Mouse (Mus musculus) thymus, postnatal 0 days (tissue): ENCODE results near the gene A730071L15Rik. TPM values are rescaled to one million over a fixed set of nuclear protein-coding genes. Genes with fewer than 3 reads are reported as not detected.

Source experiments
- DNase-seq: peaks from one replicate; pipeline ENCODE4 v3.0.0-alpha.2; 2015; ENCODE audit warnings: low spot score
- polyA plus RNA-seq: library from polyadenylated mRNA; unstranded; fragments of >200 nt; fragmentation: Nextera tagmentation; extraction: Ambion mirVana; gene quantifications from 2 replicates; pipeline ENCODE4 v1.2.1, GENCODE M21; 2015

The A730071L15Rik gene
- polyA plus RNA-seq, result 0.55 and 0.93 TPM in 2 replicates

DNA sequence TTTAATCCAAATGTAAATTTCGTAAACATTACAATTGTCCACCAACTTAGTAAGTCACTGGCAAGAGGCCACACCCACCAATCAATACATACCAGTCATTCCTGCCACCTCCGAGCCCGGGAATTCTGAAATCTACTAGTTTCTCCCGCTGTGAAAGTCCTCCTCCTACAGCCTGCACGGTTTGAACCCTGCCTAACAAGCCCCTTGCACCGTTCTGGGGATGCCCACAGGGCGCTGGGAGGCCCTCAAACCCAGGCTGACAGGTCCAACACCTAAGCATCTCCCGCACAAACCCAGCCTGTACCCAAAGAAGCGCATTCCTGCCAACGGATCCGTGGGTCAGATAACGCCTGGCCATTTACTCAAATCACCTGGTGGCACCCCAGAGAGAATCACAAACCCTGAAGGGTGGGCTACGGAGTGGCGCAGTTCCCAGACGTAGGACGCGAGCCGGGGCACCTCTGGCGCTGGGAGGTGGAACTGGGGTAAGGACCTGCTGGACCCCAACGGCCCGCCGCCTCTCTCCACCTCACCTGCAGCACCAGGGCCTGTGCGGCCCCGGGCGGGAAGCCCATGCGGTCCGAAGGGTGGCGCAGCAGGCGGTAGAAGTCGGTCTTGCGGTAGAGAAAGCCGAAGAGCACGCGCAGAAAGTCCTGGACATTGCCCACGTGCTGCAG lies at the start of gene A730071L15Rik:
Gene A730071L15Rik, plus strand, starts transcription at position 620 of the 677 bp plus-strand sequence.
- DNase-seq, result no peak

DNA sequence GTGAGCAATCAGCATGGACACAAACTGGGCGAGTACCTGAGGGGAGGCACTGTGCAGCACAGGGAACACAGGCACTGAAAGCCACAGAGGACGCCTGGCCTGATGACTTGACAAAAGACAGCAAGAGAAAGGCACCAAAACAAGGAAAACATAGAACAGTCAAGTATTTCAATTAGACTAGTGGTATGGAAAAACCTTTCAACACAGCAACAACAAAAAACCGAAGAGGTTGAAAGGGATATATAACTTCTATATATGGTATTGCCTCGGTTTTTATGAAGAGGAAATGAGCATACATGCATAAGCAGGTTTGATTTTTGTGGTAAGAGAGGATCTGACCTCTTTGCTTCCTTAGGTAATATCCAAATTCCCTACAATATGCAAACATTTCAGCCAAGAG lies 47.0 kb upstream of the A730071L15Rik start:
- peak; percentile 21 for DNase-seq

DNA sequence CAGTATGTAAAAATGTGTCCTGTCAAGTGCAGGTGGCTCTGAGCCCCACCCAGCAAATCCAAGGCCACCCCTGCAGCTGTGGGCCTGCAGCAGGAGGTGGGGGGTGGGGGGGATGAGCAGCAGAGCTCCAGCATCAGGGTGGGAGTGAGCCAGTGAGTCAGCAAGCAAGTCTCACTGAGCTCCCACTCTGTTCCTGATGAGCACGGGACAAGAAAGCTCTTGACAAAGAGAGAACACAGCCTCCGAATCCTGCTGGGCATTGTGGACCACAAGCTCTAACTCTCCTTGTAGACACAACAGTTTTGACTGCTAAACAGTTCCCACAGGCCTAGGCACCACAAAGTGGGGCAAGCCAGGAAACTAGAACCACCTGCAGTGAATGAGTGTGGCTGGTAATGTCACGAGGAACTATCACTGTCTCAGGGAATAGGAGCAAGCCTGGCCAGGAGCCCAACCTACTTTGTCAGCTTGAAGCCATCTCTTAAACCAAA lies 45.6 kb upstream of the A730071L15Rik start:
- DNase-seq, result peak; percentile 82

DNA sequence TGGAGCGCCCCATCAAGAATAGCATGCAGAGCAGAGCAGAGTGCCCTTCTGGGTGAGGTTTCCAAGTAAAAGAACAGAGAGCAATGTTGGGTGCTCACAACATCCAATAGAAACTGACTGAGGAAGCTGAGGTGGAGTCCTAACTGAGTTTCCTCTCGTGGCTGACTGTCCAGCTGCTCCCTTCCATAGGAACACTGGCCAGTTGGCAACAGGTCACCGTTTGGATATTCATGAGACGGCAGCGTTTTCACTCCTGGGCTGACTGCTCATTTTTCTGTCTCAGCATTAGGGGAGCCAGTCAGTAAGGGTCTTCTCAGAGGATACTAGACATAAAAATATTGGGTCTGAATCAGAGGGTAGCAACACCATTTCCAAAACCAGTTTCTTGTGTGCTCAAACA lies 43.2 kb upstream of the A730071L15Rik start:
- no peak for DNase-seq

DNA sequence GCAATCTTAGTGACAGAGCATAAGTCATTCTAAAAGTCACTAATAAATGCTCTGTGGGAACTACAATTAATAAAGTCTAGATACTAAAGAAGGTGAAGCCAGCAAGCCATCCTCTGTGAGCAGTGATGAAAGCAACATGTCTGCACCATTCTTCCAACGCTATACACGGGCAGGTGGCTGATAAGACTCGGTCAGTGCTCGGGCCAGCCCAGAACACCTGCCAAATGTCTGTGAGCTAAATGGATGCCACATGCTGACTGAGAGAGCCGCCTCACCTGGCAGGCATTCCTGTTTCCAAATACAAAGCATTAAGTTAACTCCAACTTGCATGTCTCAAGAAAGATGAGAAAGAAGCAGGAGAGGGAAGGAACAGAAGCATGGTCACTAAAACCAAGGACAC lies 42.7 kb upstream of the A730071L15Rik start:
- DNase-seq, result no peak

DNA sequence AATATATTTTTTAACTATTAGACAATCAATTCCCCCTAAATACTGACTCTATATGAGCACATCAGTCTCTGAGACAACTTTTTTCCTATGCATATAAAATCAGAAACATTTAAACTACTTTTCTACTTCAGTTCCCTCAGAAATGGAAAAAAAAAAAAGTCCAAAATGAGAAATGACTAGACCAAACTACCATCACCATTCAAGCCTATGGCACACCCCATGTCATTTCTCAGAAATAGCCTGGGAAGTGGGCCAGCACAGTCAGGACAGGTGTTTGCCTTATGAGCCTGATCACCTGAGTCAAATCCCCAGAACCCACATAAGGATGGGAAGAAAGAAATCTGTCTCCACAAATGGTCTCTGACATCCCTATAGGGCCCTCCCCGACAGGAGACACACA lies 41.3 kb upstream of the A730071L15Rik start:
- DNase-seq, result no peak

DNA sequence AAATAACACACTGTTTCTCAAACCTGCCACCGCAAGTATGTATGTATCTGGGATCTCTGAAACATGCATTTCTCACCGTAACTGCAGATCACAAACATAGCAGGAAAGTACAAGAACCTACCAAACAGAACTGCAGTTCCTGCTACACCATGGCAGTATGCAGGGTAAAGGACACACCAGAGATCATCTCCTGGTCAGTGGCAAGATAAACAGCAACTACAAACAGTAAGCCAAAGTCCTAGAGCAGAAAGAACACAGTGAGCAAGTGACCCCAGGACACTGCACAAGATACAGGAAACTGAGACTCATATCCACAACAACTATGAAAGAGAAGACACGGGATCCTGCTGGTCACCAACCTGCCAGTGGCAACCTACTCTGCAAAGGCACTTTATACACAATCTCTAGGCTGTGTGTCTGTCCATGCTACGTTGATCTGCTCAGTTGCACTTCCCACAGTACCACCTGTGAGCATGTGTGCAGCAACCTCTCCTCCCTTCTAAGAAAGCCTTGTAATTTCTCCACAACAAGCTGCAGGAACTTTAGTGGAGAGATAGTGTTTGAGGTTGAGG lies 40.0 kb upstream of the A730071L15Rik start:
- no peak for DNase-seq

DNA sequence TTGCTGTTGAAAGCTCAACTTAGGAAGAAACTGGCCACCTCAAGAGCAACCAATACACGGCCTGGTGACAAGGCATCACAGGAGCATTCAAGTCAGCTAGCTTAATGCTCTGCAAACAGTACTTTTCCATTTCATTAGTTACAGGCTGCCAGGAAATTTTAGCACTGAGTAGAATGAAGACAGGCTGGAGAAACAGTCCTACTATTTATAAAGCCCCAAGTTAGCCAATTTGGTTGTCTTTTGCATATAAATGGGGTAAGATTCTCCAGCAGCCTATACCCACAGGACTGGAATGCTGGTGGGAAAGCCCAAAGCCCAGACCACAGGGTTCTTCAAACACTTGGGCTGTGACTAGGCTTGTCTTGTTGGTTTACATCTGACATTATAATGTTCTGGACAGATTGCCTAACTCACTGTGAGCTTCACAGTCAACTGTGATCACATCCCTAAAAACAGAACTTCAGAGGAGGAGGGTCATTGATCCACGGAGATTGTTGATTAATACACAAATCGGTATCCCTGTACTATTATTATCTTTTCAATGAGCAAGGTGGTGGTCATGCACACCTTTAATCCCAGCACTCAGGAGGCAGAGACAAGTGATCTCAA lies 39.1 kb upstream of the A730071L15Rik start:
- no peak for DNase-seq

DNA sequence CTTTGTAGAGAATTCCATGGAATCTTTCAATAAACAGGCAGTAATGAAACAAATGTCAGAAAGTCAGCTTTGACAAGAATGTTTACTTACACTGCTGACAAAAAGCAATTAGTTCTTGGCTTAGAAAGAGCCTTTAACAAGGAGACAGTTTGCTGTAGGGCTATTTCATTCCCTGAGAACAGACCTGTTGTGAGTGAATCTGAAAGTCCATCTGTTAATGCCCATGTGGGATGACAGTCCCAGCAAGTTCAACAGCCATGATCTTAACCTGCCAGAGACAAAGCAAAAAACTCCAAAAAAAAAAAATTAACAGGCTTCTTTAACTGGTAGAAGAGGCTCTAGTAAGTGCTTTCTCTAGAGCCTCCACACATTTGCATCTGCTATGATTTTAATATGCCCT lies 38.3 kb upstream of the A730071L15Rik start:
- no peak for DNase-seq

DNA sequence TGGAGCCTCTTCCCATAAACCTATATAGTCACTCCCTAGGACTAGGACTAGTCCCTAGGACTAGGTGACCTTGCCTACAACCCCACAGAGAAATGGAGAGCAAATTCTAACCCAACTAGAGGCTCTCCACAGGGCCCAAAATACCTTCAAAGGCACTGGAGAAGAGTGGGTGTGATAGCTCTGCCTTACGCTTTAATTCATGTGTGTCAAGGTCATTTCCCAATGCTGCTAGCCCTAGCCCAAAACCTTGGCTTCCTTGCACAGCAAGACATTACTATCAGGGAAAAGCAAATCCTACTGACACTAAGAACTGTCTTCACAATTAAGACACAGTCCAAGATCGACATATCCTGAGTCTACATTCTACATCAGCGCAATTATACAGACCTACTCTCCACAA lies 36.8 kb upstream of the A730071L15Rik start:
- no peak for DNase-seq

DNA sequence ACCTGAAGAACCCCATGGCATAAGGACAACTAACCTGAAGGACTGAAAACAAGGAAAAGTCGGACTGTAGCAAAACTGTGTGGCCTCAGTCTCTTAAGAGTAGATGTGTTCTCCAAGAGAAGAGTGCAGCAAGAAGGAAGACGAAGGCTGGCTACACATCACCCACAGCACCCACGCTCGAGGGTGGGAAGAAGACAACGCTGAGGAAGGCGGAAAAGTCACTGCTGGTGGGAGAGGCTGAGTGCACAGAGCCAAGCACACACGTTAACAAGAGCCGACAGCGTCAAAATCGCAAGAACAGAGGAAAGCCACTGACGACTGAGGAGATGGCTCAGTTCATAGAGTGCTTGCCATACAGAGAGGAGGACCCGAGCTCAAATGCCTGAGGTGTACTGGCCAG lies 36.1 kb upstream of the A730071L15Rik start:
- no peak for DNase-seq

DNA sequence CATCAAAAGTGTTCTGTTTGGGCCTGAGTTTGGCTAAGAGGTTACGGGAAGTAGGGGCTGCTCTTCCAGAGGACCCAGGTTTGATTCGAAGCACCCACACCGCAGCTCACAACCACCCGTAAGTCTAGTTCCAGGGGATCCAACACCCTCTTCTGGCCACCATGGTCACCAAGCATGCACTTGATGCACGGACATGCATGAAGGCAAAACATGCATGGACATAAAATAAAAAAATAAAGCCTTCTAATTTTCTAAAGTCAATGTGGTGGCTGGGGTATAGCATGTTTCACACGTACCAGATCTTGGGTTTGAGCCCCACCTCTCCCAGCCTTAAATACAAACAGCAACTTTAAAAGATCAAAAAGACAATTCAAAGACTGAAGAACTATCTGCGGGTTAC lies 35.0 kb upstream of the A730071L15Rik start:
- no peak for DNase-seq

DNA sequence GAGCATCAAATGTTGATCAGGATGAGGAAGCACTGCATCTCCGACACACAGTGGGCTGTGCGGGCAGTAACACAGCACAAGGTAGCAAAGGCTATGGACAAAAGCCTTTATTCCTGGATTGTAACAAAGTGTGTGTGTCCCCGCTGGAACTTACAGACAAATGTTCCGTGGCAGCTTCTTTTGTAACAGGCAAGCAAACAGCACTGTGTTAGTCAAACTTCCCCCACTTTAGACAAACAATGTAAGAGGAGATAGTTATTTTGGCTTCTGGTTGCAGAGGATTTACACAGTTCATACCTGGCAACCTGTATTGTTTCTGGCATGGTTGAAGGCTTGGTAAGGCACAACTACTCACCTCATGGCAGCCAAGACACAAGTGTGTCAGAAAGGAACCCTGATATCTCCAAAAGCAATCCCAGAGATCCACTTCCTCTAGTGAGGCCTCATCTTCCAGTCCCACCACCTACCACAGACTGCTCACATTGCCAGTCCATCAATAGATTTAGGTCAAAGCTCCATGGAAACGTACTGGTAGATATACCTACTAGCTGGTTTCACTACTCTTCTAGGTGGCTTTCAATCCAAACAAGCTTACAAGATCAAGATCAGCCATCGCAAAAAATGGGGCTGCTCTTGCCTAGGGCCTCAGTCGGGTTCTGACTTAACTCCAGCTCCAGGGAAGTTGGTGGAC lies 34.3 kb upstream of the A730071L15Rik start:
- DNase-seq, result no peak

DNA sequence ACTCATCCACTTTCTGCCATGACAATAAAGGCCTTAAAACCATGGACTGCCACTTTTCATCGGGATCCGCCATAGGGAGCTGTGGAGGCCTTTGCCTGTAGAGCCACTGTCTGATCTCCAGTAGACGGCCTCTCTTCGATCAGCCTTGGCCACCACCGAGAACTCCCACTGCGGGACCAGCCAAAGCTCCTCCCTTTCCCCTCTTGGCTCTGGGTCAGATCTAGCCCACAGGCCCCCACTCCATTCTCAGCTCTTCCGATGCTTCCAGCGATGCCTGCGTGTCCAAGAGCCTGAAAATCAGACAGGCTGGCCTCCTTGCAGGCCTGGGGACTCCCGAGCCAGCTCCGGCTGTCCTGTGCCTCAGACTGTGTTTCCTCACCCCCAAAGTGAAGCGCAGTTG lies 33.5 kb upstream of the A730071L15Rik start:
- DNase-seq, result no peak

DNA sequence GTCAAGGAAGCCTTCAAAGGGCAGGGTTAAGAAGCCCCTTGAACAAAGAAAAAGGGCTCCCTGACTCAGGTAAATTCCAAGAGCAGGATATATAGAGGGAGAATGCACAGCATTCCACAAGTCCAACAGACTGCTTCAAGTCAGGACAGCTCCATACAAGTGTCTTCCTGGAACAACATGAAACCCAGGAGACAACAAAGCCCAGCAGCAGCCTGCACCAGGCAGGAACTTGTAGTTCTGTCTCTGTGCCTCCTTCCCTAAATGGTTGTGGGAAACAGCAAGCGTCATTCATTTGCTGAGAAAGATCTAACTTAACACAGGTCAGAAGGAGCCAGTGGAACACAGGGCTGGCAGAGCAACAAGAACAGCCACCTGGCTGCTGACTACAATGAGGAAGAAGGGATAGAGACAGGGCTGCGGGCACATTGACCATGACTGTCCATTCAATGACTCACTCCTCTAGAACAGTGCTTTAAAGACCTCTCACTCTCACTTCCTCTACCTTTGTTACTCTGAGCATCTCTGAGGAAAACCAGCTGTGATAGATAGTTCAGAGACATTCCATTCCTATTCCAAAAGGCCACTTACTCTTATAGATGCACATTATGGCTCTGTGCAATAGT lies 30.7 kb upstream of the A730071L15Rik start:
- DNase-seq, result no peak

DNA sequence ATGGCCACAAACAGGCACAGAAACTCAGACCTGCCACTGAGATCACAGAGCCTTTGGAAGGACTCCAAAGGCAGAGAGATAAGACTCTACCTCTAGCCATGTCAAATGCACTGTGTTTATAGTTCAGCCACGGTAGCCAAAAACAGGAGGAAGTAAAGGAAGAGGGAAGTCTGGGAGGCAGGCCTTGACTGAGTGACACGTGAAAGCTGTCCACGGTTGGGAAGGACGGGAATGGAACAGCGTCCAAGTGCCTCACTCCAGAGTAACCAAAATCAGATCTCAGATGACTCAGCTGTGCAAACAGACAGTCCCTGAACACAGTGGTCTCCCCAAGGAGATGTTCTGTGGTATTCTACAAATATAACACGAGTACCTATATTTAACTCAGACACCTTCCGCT lies 25.1 kb upstream of the A730071L15Rik start:
- DNase-seq, result no peak

DNA sequence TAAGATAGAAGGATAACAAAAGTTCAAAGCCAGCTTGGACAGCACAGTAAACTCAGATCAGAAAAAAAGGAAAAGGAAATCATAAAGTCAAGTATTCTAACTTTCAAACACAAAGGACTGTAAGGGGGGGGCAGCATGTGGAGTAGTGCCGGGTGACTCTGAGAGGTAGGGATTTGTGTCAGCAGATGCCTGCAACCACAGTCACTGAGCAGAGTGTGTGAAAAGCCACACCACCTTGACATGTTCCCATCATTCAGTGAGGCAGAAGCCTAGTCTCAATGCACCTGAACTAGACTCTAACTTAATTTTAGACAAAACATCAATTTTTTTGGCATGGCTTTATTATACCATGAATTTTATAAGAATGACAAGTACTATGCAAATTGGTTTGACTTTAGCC lies 24.3 kb upstream of the A730071L15Rik start:
- DNase-seq, result peak; percentile 36

DNA sequence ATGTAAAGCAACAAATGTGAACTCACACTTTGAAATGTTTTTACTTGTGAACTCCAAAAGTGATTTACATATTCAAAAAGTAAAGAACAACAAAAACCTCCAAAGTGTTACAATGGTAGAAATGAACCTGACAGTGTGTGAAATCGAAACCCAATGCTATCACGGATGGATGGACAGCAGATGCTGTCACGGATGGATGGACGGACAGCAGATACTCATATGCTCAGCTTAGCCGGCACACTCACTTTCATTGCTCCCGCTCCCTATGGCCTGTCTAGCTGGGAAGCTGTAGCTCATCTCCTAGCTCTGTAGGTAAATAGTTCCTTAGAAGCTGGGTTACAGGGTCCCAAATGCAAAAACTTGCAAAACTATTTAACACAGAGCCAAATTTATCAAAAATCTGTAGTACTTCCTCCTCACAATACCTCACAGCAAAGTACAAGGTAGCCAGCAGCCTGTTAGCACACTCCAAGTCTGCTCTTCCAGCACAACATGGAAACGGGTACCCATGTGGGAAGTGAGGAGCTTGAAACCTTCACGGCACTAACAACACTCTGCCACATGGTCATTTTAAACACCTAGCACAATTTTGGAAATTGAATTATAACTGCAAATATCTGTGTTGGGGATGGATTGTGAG lies 21.9 kb upstream of the A730071L15Rik start:
- DNase-seq, result no peak

DNA sequence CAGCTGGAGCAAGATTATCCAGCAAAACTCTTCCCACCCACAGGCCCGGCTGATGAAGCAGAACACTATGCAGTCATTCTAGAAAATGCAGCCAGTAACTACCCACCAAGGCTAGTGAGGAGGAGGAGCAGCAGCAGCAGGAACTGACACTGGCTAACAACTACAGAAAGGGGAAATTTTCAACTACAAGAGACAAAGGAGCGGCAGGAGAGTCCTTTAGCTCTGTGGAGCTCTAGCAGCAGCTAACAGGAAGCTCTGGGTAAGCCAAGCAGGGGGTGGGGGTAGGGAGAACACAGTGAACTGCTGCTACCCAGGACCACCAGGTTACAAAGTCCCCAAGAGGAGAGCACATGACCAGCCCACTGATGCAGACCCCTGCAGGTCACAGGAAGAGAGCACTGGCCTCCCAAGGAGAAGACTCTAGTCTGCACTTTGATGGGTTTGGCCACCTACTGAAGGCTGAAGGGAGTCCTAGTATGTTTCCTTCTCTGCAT lies 21.1 kb upstream of the A730071L15Rik start:
- peak; percentile 72 for DNase-seq

DNA sequence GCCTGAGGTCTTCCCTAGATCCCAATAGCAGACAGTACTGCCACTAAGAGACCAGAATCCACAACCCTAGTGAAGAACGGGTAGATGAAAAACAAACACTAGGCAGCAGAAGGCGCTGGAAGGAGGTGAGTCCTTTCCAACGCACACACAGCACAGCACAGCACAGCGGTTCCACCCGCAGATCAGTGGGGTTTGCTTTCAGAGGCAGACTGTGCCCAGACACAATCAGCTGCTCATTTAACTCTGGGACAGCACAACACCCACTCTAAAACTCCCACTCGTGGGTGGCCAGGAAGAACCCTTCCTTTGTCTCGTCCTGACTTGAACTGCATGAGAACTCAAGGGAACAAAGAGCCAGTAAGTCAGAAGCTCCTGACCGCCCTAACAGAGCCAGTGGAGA lies 20.6 kb upstream of the A730071L15Rik start:
- DNase-seq, result peak; percentile 49

DNA sequence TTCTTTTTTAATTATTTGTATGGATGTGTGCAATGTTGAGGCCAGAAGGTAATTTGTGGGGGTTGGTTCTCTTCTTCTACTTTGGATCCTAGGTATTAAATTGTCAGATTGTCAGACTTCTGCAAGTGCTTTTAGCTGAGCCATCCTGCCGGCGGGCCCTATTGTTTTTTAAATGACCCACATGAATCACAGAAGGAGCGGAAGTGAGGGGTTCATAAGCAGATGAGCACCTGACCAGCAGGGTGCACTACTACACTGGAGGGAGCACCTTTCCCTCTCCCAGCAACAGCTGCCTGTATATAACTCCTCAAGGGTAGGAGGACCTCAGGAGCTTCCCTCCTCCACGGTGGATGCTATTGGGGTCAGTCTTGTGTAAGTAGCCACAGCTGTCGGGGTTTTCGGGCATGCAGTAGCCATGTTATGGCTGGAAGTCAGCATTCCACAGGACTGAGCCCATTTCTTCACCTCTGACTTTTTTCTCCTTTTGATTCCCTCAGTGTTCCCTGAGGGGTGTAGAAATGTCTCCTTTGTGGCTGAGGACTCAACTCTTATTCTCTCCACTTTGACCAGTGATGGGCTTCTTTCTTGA lies 18.9 kb upstream of the A730071L15Rik start:
- DNase-seq, result peak; percentile 71
